Mouse (Mus musculus) heart, postnatal 0 days (tissue): ENCODE measurements around the gene Gm44965. TPM values are rescaled to one million over a fixed set of nuclear protein-coding genes. Genes with fewer than 3 reads are reported as not detected.

Source experiments
- ATAC-seq: fragments of 200-750 bp; cut with Nextera tagmentation; 2 replicates; pipeline ENCODE4 v1.8.0; 2017; ENCODE audit warnings: low read depth, moderate number of reproducible peaks, moderate library complexity; ENCODE audit not compliant: insufficient read depth
- DNase-seq: peaks from one replicate; pipeline ENCODE4 v3.0.0-alpha.2; 2016; ENCODE audit warnings: low spot score
- H3K27ac ChIP-seq: fragments of 300-500 bp; sonication (generic); 2 replicates; pipeline ENCODE4 v1.5.1; 2014; ENCODE audit warnings: low read depth, mild to moderate bottlenecking
- H3K27me3 ChIP-seq: fragments of 300-500 bp; sonication (generic); 2 replicates; pipeline ENCODE4 v1.6.1; 2014; ENCODE audit warnings: low read length, mixed read lengths; ENCODE audit not compliant: control insufficient read depth, insufficient read depth
- H3K36me3 ChIP-seq: fragments of 300-500 bp; sonication (generic); replicated peaks from 2 replicates; pipeline ENCODE4 v1.6.1; 2014; ENCODE audit warnings: low read length, mixed read lengths; ENCODE audit not compliant: control insufficient read depth, insufficient read depth
- H3K4me1 ChIP-seq: fragments of 300-500 bp; sonication (generic); 2 replicates; pipeline ENCODE4 v1.6.1; 2014; ENCODE audit warnings: antibody characterized with exemption; ENCODE audit not compliant: control insufficient read depth, insufficient read depth
- H3K4me2 ChIP-seq: fragments of 300-500 bp; sonication (generic); 2 replicates; pipeline ENCODE4 v1.6.1; 2014; ENCODE audit warnings: low read depth, mild to moderate bottlenecking, low read length, moderate library complexity
- H3K4me3 ChIP-seq: fragments of 300-500 bp; sonication (generic); 2 replicates; pipeline ENCODE4 v1.5.1; 2014; ENCODE audit warnings: low read depth, low read length
- H3K9ac ChIP-seq: fragments of 300-500 bp; sonication (generic); replicated peaks from 2 replicates; pipeline ENCODE4 v1.6.1; 2014; ENCODE audit warnings: low read depth, low read length, mixed read lengths
- H3K9me3 ChIP-seq: fragments of 300-500 bp; sonication (generic); replicated peaks from 2 replicates; pipeline ENCODE4 v1.6.1; 2016; ENCODE audit warnings: low read length; ENCODE audit not compliant: control insufficient read depth
- CTCF ChIP-seq: IDR thresholded peaks from 2 replicates; pipeline ENCODE4 v1.5.1; 2016; ENCODE audit warnings: antibody characterized with exemption, control low read depth, low read depth
- EP300 ChIP-seq: IDR thresholded peaks from 2 replicates; pipeline ENCODE4 v1.6.1; 2016; ENCODE audit warnings: antibody characterized with exemption, low read depth
- whole genome bisulfite sequencing: fragments of 180-500 bp; shearing (Covaris S2); extraction: QIAGEN DNeasy Blood & Tissue Kit; methylation state at CpG from one replicate; pipeline ENCODE4 v1.1.7; 2014; 5-methylcytosine and 5-hydroxymethylcytosine counted together
- polyA plus RNA-seq: library from polyadenylated mRNA; unstranded; fragments of >200 nt; fragmentation: Nextera tagmentation; extraction: Ambion mirVana; gene quantifications from 2 replicates; pipeline ENCODE4 v1.2.1, GENCODE M21; 2015
- total RNA-seq: library from RNA; depleted of rRNA; stranded (reverse); fragments of >200 nt; gene quantifications from 2 replicates; pipeline ENCODE4 v1.2.3, GENCODE M21; 2014; ENCODE audit warnings: low replicate concordance

Gm44965 gene
- total and polyA plus RNA-seq, 2 experiments from 2014 or later, result not detected

DNA sequence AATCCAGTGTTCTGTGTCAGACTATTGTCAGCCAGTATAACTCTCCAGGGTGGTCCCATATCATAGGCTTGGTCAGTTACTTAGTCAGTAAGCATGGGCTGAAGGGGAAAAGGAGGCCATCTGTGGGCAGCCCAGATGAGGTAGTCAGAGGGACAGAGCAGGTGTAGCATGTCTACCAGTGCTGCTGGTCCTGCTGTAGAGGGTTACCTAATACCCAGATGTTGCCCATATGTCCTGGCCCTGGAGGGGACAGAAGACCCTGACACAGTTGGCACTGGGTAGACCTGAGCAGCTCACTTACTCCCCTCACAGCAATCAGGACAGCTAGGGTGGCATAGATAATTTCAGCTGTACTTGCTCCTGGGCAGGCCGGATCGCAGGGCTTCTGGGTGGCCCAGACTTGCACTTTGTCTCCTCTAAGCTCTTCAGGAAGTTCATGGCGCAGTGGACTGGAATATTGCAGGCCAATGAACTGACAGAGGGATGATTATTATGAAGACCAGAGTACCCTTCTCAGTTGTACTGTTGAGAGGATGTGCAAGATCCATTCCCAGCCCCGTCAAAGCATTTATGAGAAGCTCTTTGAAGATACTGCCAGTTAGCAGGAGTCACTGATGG, 27.9 kb upstream of the Gm44965 start:
- Histone ChIP-seq H3K9me3 (no peaks in the 10 kb centered on the region), H3K9ac (no peak overlapping the region), H3K4me3 (no peak overlapping the region), H3K4me2 (no peak overlapping the region), H3K4me1 (peaks cover 26% of the 10 kb centered on the region), H3K27me3 (no peaks in the 10 kb centered on the region), H3K27ac (no peak overlapping the region), H3K36me3 (no peaks in the 10 kb centered on the region)
- ATAC-seq (no peak), DNase-seq (no peak)
- TF ChIP-seq CTCF, result no peak
- 75% methylated on average over 4 of the region's 4 CpGs for WGBS

DNA sequence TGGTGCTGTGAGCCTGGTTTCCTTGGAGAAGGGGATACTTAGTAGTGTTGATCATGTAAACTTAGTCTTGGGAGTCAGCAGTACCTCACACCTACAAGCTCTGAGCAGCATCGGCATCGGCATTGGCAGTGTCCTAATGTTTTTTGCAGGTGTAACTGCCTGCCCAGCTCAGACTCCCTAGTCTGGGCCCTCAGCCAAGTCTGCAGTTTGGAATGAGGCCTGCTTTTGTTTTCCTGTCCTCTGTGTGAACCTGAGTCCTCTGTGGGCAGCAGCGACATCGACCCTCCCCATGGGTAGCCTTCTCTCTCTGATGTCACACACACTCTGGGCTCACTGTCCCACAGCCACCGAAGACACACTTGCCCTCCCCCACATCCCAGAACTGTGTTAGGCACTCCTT, 27.4 kb upstream of the Gm44965 start:
- no peak for TF ChIP-seq CTCF
- no peak for TF ChIP-seq EP300
- Histone ChIP-seq H3K4me3 (no peak overlapping the region), H3K36me3 (no peaks in the 10 kb centered on the region), H3K27me3 (no peaks in the 10 kb centered on the region), H3K27ac (0 out of 2 replicates have a peak overlapping the region, but pooled peaks have one; percentile 0), H3K9ac (no peak overlapping the region), H3K9me3 (no peaks in the 10 kb centered on the region), H3K4me2 (no peak overlapping the region), H3K4me1 (peaks cover 26% of the 10 kb centered on the region)
- ATAC-seq, result peak; percentile 68
- DNase-seq, result peak; percentile 60
- 3% methylated on average over 5 of the region's 5 CpGs for WGBS

DNA sequence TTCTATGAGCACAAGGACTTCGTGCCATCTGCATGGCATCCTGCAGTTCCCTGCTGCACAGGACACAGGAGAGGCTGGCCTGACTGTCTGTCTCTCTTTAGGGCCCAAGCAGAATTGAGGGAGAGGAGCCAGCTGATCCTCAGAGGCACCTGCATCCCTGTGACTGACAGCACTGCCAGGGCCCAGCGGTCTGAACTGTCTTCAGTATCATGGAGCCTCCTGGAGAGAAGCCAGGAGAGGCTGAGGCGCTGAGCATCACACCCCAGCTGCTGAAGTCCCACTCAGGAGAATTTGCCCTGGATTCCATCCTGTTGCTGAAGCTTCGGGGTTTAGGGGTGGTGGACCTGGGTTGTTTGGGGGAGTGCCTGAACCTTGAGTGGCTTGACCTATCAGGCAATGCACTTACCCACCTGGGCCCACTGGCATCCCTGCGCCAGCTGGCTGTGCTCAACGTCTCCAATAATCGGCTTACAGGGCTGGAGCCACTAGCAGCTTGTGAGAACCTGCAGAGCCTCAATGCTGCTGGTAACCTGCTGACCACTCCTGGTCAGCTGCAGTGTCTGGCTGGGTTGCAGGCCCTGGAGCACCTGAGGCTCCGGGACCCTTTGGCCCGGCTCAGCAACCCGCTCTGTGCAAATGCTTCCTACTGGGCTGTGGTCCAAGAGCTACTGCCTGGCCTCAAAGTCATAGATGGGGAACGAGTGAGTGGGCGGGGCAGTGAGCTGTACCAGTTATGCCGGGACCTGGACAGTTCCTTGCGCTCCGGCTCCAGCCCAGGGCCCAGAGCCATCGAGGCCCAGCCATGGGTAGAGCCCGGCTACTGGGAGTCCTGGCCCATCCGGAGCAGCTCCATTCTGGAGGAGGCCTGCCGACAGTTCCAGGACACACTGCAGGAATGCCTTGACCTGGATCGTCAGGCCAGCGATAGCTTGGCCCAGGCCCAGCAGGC, 25.4 kb upstream of the Gm44965 start:
- Histone ChIP-seq H3K4me3 (peak overlapping the region; percentile 18), H3K36me3 (no peaks in the 10 kb centered on the region), H3K27me3 (no peaks in the 10 kb centered on the region), H3K9ac (peak overlapping the region; percentile 22; the same call in 1 of the 2 replicates), H3K9me3 (no peaks in the 10 kb centered on the region), H3K4me2 (peak overlapping the region; percentile 59), H3K27ac (peak overlapping the region; percentile 67), H3K4me1 (peaks cover 26% of the 10 kb centered on the region)
- TF ChIP-seq EP300 (no peak), CTCF (no peak)
- ATAC-seq (peak; percentile 75), DNase-seq (peak; percentile 83)
- WGBS, result 16% methylated on average over 21 of the region's 21 CpGs

DNA sequence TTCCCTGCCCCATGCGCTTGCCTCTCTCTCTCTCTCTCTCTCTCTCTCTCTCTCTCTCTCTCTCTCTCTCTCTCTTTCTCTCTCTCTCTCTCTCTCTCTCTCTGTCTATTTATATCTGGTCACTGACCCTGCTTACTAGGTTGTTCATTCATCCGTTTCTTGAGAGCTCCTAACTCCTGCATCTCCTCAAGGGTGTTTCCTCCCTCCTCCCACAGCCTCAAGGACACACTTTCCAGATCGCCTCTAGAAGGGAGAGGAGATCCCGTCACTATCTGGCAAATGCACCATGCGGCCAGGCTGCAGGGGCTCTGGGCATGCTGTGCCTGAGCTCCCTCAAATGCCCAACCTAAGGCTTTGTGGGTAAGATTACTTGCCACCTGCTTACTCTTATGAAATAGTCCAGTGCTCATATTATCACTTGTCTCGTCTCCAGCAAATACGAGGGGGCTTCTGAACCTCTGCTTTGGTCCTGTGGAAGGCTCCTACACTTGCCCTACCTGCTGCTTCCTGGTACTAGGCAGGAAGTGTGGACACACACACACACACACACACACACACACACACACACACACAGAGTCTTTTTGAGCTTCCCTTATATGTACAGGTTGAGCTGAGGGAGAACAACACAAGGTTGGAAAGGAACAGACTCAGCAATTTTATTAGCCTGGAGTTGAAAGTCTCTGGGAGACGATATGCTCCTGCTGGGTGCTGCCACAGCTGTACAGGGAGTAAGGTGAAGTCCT, 24.5 kb upstream of the Gm44965 start:
- Histone ChIP-seq H3K4me2 (peak overlapping the region; percentile 59), H3K27me3 (no peaks in the 10 kb centered on the region), H3K9ac (peak overlapping the region; percentile 22; the same call in 1 of the 2 replicates), H3K4me1 (peaks cover 26% of the 10 kb centered on the region), H3K27ac (peak overlapping the region; percentile 67; the same call in 1 of the 2 replicates), H3K36me3 (no peaks in the 10 kb centered on the region), H3K4me3 (peak overlapping the region; percentile 18; the same call in 1 of the 2 replicates), H3K9me3 (no peaks in the 10 kb centered on the region)
- ATAC-seq (no peak), DNase-seq (peak; percentile 26)
- TF ChIP-seq EP300 (no peak), CTCF (no peak)
- WGBS, result 28% methylated on average over 8 of the region's 8 CpGs

DNA sequence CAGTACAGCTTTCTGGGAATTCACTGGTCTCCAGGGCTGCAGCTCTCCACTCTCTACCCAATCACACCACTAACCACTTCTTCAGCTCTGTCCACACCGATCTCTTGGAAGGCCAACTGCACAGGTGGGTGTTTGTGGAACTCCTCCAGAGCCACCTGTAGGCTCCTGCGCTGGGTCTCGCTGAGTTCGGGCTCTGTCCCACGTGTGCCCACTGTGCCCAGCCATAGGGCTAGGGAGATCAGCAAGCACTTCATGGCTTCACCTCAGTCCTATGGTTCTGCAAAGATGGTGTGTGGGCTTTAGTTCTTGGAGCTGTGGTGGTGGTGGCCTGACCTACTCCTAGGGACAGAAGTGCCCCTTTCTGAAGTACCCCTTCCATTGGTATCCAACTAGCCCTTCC, 21.7 kb upstream of the Gm44965 start:
- DNase-seq (no peak), ATAC-seq (no peak)
- no peaks in the 10 kb centered on the region for H3K9me3 ChIP-seq
- H3K36me3 ChIP-seq, result no peaks in the 10 kb centered on the region
- H3K4me2 ChIP-seq, result peak overlapping the region; percentile 36
- WGBS, result 85% methylated on average over 5 of the region's 5 CpGs
- H3K9ac ChIP-seq, result no peak overlapping the region
- H3K4me3 ChIP-seq, result no peak overlapping the region; the same call in 1 of the 2 replicates
- H3K27me3 ChIP-seq, result no peaks in the 10 kb centered on the region
- peaks cover 20% of the 10 kb centered on the region for H3K4me1 ChIP-seq
- TF ChIP-seq EP300, result no peak
- TF ChIP-seq CTCF, result no peak
- peak overlapping the region; percentile 51 for H3K27ac ChIP-seq
